Mouse (Mus musculus) liver, embryonic 13.5 days (tissue): ENCODE results near the gene Atp6v0e2. TPM values are rescaled to one million over a fixed set of nuclear protein-coding genes. Genes with fewer than 3 reads are reported as not detected.

Experiments
- ATAC-seq: fragments of 200-750 bp; cut with Nextera tagmentation; 2 replicates; pipeline ENCODE4 v1.8.0; 2017; ENCODE audit warnings: low read depth, mild to moderate bottlenecking, moderate number of reproducible peaks, moderate library complexity
- DNase-seq: peaks from one replicate; pipeline ENCODE4 v3.0.0; 2022
- H3K27ac ChIP-seq: fragments of 300-500 bp; sonication (generic); 2 replicates; pipeline ENCODE4 v1.5.1; 2015; ENCODE audit warnings: moderate library complexity, mild to moderate bottlenecking, inconsistent platforms
- H3K27me3 ChIP-seq: fragments of 300-500 bp; sonication (generic); 2 replicates; pipeline ENCODE4 v1.6.1; 2015; ENCODE audit warnings: mild to moderate bottlenecking, inconsistent platforms
- H3K36me3 ChIP-seq: fragments of 300-500 bp; sonication (generic); 2 replicates; pipeline ENCODE4 v1.6.1; 2015; ENCODE audit warnings: mild to moderate bottlenecking, inconsistent platforms
- H3K4me1 ChIP-seq: fragments of 300-500 bp; sonication (generic); replicated peaks from 2 replicates; pipeline ENCODE4 v1.6.1; 2015; ENCODE audit warnings: inconsistent platforms
- H3K4me2 ChIP-seq: fragments of 300-500 bp; sonication (generic); 2 replicates; pipeline ENCODE4 v1.6.1; 2015; ENCODE audit warnings: inconsistent platforms, mild to moderate bottlenecking, moderate library complexity
- H3K4me3 ChIP-seq: fragments of 300-500 bp; sonication (generic); replicated peaks from 2 replicates; pipeline ENCODE4 v1.5.1; 2015; ENCODE audit warnings: mild to moderate bottlenecking, inconsistent platforms
- H3K9ac ChIP-seq: fragments of 300-500 bp; sonication (generic); 2 replicates; pipeline ENCODE4 v1.6.1; 2015; ENCODE audit warnings: mild to moderate bottlenecking, inconsistent platforms
- H3K9me3 ChIP-seq: fragments of 300-500 bp; sonication (generic); replicated peaks from 2 replicates; pipeline ENCODE4 v1.6.1; 2016; ENCODE audit warnings: inconsistent platforms
- WGBS: fragments of 180-500 bp; shearing (Covaris S2); methylation state at CpG from one replicate; pipeline ENCODE4 v1.1.7; 2015; ENCODE audit not compliant: insufficient replicate concordance; 5-methylcytosine and 5-hydroxymethylcytosine counted together
- polyA plus RNA-seq: library from polyadenylated mRNA; unstranded; fragments of >200 nt; fragmentation: Nextera tagmentation; extraction: Ambion mirVana; gene quantifications from 2 replicates; pipeline ENCODE4 v1.2.1, GENCODE M21; 2015

Gene Atp6v0e2
- polyA plus RNA-seq, 1 experiment from 2014 or later: 1.6 TPM

- H3K4me2 ChIP-seq: no peak overlapping the region
- DNase-seq: no peak
- no peaks in the 10 kb centered on the region for H3K9me3 ChIP-seq
- 53% methylated on average over 3 of the region's 3 CpGs for WGBS
- no peak for ATAC-seq
- H3K4me1 ChIP-seq: no peaks in the 10 kb centered on the region; the same call in 1 of the 2 replicates
- no peaks in the 10 kb centered on the region for H3K27me3 ChIP-seq
- H3K36me3 ChIP-seq: no peaks in the 10 kb centered on the region
- no peak overlapping the region for H3K4me3 ChIP-seq
- H3K27ac ChIP-seq: no peak overlapping the region
- H3K9ac ChIP-seq: no peak overlapping the region
Observed at GRCm38 (mm10) chr6:48540721-48541120, 3.3 kb downstream of the Atp6v0e2 start.

- H3K9me3 ChIP-seq: no peaks in the 10 kb centered on the region
- DNase-seq (no peak), ATAC-seq (no peak)
- no peak overlapping the region for H3K4me3 ChIP-seq
- H3K27me3 ChIP-seq: no peaks in the 10 kb centered on the region
- H3K4me2 ChIP-seq: no peak overlapping the region
- no peaks in the 10 kb centered on the region for H3K36me3 ChIP-seq
- no peak overlapping the region for H3K9ac ChIP-seq
- no peak overlapping the region for H3K27ac ChIP-seq
- WGBS: 33% methylated on average over 7 of the region's 7 CpGs
- H3K4me1 ChIP-seq: peaks cover 3% of the 10 kb centered on the region; the same call in 1 of the 2 replicates
Observed at GRCm38 (mm10) chr6:48541560-48542450, 4.4 kb downstream of the Atp6v0e2 start.

- Histone ChIP-seq H3K27me3 (no peaks in the 10 kb centered on the region), H3K27ac (no peak overlapping the region), H3K4me2 (no peak overlapping the region), H3K4me3 (no peak overlapping the region), H3K4me1 (0 out of 2 replicates have a peak, but pooled peaks cover 3% of the 10 kb centered on the region), H3K9ac (no peak overlapping the region), H3K9me3 (no peaks in the 10 kb centered on the region), H3K36me3 (no peaks in the 10 kb centered on the region)
- 61% methylated on average over 3 of the region's 3 CpGs for WGBS
- no peak for ATAC-seq
- no peak for DNase-seq
Observed at GRCm38 (mm10) chr6:48542631-48543030, 5.2 kb downstream of the Atp6v0e2 start.

DNA sequence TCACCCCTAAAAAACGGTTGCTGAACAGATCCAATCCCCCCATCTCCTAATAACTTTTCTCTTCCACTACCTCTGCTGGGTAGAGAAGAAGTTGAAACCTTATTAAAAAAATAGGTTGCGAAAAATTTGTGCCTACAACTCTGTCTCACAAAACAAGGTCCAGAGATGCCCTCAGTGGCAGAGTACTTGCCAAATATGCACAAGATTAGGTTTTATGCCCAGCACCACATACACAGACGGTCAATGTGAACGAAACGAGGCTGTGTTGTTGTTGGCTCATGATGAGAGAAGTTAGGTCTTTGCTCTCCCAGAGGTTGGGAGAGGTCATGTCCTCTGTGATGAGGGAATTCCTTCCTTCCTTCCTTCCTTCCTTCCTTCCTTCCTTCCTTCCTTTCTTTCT is 7.8 kb downstream of the Atp6v0e2 start:
- Histone ChIP-seq H3K36me3 (no peaks in the 10 kb centered on the region), H3K4me2 (no peak overlapping the region), H3K9me3 (no peaks in the 10 kb centered on the region), H3K4me3 (no peak overlapping the region), H3K4me1 (0 out of 2 replicates have a peak, but pooled peaks cover 3% of the 10 kb centered on the region), H3K27me3 (no peaks in the 10 kb centered on the region), H3K27ac (no peak overlapping the region), H3K9ac (no peak overlapping the region)
- WGBS: 58% methylated on average over 5 of the region's 5 CpGs
- no peak for DNase-seq
- ATAC-seq: no peak

DNA sequence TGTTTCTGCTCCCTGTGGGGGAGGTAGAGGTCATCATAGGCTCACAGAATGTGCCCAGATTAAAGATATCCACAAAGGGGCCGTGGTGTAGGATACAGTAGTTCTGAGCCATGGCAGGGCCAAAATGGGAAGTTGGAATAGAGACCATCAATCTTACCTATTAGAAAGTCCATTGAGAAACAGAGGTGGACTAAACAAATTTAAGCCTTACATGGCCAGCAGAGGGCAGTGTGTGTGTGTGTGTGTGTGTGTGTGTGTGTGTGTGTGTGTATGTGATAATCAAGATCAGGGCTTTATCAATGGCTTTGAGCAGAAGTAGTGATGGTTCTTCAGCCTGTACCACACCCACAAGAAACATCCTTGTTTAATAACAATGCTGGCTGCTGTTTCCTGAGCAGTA is 8.9 kb downstream of the Atp6v0e2 start:
- Histone ChIP-seq H3K27me3 (no peaks in the 10 kb centered on the region), H3K36me3 (no peaks in the 10 kb centered on the region), H3K4me1 (0 out of 2 replicates have a peak, but pooled peaks cover 3% of the 10 kb centered on the region), H3K4me2 (no peak overlapping the region), H3K27ac (no peak overlapping the region), H3K9ac (no peak overlapping the region), H3K4me3 (no peak overlapping the region), H3K9me3 (no peaks in the 10 kb centered on the region)
- 33% methylated on average over 1 of the region's 1 CpGs for WGBS
- no peak for DNase-seq
- ATAC-seq: no peak

- ATAC-seq: no peak
- no peak overlapping the region for H3K4me2 ChIP-seq
- DNase-seq: no peak
- H3K27ac ChIP-seq: no peak overlapping the region
- no peaks in the 10 kb centered on the region for H3K9me3 ChIP-seq
- no peak overlapping the region for H3K9ac ChIP-seq
- WGBS: 53% methylated on average over 4 of the region's 4 CpGs
- H3K27me3 ChIP-seq: no peaks in the 10 kb centered on the region
- H3K36me3 ChIP-seq: no peaks in the 10 kb centered on the region
- no peak overlapping the region for H3K4me3 ChIP-seq
- H3K4me1 ChIP-seq: 0 out of 2 replicates have a peak, but pooled peaks cover 3% of the 10 kb centered on the region
Observed at GRCm38 (mm10) chr6:48546858-48547257, 9.4 kb downstream of the Atp6v0e2 start.

- DNase-seq (no peak), ATAC-seq (no peak)
- 67% methylated on average over 6 of the region's 6 CpGs for WGBS
- H3K4me2 ChIP-seq: no peak overlapping the region
- no peaks in the 10 kb centered on the region for H3K9me3 ChIP-seq
- H3K36me3 ChIP-seq: no peaks in the 10 kb centered on the region
- no peak overlapping the region for H3K4me3 ChIP-seq
- no peaks in the 10 kb centered on the region for H3K27me3 ChIP-seq
- 0 out of 2 replicates have a peak, but pooled peaks cover 3% of the 10 kb centered on the region for H3K4me1 ChIP-seq
- H3K27ac ChIP-seq: no peak overlapping the region
- no peak overlapping the region for H3K9ac ChIP-seq
Observed at GRCm38 (mm10) chr6:48548314-48548713, 10.9 kb downstream of the Atp6v0e2 start.

DNA sequence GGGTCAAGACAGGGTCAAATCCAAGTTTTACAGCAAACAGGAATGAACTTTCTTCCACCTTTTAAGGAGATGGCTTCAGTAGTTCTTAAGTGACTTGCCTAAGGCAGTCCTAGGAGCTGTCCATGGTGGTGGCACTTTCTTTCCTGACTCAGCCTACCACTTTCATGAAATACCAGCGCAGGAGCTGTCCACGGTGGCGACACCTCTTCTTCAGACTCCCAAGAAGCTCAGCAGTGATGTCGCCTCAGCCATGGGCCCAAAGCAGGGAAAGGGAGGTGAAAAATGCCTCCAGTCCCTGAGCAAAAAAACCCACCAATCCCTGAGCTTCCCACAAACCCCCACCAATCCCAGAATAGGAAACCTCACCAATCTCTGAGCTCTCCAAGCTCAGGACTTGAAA is 15.5 kb downstream of the Atp6v0e2 start:
- 23% methylated on average over 4 of the region's 4 CpGs for WGBS
- Histone ChIP-seq H3K9ac (no peak overlapping the region), H3K27me3 (no peaks in the 10 kb centered on the region), H3K27ac (no peak overlapping the region), H3K9me3 (no peaks in the 10 kb centered on the region), H3K4me2 (no peak overlapping the region), H3K4me1 (peaks cover 10% of the 10 kb centered on the region), H3K4me3 (no peak overlapping the region), H3K36me3 (no peaks in the 10 kb centered on the region)
- ATAC-seq (no peak), DNase-seq (peak; percentile 54)

DNA sequence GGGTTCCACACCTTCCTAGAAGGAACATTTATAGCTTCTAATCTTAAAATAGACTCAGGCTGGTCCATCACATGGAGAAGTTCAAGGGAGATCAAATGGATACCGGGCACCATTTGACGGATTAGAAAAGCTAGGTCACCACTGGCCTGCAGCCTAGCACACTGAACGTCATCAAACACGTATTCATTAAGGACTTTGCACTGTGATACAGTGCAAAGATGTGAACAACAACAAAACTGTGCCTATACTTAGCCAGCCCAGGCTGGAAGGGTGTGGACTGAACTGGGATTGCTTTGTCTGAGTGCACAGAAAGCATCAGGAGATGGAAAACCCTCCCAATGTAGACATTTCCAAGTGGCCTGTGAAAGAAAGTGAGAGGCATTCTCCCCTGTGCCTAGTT is 16.4 kb downstream of the Atp6v0e2 start:
- Histone ChIP-seq H3K4me1 (peaks cover 10% of the 10 kb centered on the region), H3K4me2 (peak overlapping the region; percentile 75), H3K27me3 (no peaks in the 10 kb centered on the region), H3K27ac (peak overlapping the region; percentile 81; the same call in 1 of the 2 replicates), H3K9ac (peak overlapping the region; percentile 64; the same call in 1 of the 2 replicates), H3K4me3 (0 out of 2 replicates have a peak overlapping the region, but pooled peaks have one; percentile 58), H3K9me3 (no peaks in the 10 kb centered on the region), H3K36me3 (no peaks in the 10 kb centered on the region)
- ATAC-seq (no peak), DNase-seq (no peak)
- WGBS: 81% methylated on average over 4 of the region's 4 CpGs

GRCm38 (mm10) chr6:48554280-48555103 is 17.1 kb downstream of the Atp6v0e2 start, which contains the start of gene Lrrc61:
TSS of gene Lrrc61 (plus strand) at chr6:48554796.
- no peaks in the 10 kb centered on the region for H3K27me3 ChIP-seq
- WGBS: under 1% methylated on average over 39 of the region's 39 CpGs
- peak within 1 kb of the TSS; percentile 64 for H3K9ac ChIP-seq
- peak within 1 kb of the TSS; percentile 75 for H3K4me2 ChIP-seq
- H3K36me3 ChIP-seq: no peaks in the 10 kb centered on the region
- H3K27ac ChIP-seq: peak within 1 kb of the TSS; percentile 81
- peaks cover 10% of the 10 kb centered on the region for H3K4me1 ChIP-seq
- no peaks in the 10 kb centered on the region for H3K9me3 ChIP-seq
- peak; percentile 89 for ATAC-seq
- DNase-seq: peak; percentile 78
- H3K4me3 ChIP-seq: peak within 1 kb of the TSS; percentile 58
